Mouse (Mus musculus): ENCODE measurements at regions not wholly inside any gene's neighbourhood (a gene's known extent, or its start where the extent isn't known, plus 50 kb on each side); places are given as distances from the start of the nearest gene placed in this dataset.

DNA sequence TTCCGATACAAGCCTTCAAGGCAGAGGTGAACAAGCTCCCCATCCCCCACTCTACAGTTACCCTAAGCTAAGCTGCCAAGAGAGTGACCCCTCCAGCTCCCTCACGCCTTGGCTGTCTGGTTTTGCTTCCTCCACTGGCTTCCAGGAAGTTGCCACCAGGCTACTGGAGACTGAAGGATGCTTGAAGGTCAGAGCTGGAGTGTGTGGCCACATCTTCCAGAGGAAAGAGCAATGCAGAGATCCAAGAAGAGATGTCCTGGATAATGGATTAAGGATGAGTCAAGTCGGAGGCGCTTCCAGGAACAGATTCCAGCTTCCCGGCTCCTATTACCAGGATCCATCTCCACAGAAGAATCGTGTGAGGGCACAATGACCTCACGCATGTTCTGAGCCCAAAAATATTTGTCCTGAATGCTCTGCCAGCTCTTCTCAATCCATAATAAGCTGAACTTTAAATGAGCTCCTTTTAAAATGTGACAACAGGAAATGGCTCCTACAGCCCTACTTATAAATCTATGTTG lies 318.5 kb downstream of the Qk start:
- no peak for DNase-seq (ENCODE audit: low spot score in 2 of 2)

DNA sequence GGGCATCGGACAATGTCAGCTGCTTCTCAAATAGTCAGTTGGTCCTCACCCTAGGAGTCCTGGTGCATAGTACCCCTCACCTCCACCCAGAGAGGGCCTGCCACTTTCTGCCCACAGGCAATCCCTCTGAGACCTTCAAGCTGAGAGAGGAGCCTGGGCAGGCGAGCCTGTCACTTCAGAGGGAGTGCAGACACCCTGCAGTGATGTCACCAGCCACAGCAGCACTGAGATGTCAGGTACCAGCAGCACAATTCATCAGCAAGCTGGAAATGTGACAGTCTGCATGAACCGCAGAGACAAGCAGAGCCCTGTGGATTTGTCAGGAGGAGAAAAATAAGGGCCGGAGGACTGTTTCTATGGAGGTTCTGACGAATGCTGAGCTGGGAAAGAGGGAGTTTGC lies 324.3 kb downstream of the Qk start:
- no peak for DNase-seq (ENCODE audit: low spot score in 2 of 2)

DNA sequence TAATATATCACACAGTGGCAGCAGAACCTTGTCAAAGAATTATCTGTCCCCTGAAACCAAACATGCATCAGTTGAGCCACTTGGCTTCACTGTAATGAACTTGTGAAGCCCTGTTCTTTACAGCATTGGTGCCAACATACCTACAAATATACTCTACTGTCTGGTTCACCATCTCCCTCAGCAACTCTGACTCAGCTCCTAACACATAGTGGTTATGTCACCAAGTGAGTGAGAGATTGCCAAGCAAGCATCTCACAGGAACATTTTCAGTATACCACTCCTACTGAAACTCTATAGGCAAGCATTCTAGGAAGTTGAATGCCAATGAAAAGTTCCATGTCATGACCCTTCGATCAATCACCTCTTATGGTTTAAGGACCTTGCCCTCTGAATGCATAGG lies 321.2 kb upstream of the Pabpc6 start:
- no peak for DNase-seq (ENCODE audit: low spot score in 2 of 2)

DNA sequence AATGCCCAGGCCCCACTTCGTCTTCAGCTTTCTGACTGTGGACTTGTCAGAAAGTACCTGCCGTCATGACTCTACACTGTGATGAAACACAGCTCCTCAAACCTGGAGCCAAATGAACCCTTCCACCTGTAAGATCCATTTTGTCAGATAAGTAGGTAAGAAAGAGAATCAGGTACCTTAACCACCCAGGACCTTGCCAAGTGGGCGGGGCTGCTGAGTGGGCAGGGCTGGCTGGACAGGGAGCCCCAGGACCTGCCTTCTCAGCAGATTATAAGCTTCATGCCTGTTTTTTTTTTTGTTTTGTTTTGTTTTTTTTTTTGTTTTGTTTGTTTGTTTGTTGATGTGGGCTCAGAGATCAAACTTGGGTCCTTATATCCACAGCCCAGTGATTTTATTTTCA lies 311.8 kb upstream of the Pabpc6 start:
- DNase-seq (ENCODE audit: low spot score in 2 of 2) = no peak

DNA sequence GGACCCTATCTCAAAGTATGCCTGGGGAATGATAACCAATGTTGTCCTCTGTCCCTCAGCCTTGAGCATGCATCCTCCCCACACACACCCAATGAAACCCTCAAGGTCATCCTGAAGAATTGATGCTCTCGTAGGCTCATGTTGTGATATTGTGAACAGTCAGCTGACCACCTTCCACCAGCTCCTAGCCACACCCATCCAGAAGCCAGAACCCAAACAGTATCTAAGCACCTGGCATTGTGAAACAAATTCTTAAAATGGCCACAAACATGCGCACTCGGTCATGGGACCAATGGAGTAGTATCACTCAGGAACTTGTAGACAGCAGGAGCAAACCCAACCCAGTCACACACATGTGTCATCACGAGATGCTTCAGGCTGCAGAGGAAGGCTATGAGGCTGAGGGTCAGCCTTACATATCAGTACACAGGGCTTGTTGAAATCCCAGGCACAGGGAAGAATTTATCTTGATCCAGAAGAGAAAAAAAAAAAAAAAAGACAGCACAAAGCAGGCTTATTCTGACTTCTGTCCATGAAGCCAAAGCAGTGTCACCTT lies 307.4 kb upstream of the Pabpc6 start:
- DNase-seq (ENCODE audit: low spot score in 2 of 2) = no peak

DNA sequence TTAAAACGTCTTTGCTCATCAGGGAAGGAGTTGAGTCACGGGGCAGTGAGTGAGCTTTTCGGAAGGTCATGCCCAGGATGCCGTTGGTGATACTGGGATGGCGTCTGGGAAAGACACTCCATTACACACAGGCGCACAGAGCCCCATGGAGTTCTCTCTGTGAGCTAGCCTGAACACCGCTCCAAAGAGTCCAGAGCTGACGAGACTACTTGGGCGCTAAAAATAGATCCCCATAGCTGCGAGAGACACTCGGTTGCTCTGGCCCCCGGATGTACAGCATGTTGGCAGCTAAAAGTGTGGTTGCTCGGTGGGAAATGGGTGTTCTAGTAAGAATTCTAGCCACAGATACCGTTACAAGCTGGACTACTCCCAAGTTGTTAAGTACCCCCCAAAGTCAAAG lies 306.5 kb upstream of the Pabpc6 start:
- no peak for DNase-seq (ENCODE audit: low spot score in 2 of 2)

DNA sequence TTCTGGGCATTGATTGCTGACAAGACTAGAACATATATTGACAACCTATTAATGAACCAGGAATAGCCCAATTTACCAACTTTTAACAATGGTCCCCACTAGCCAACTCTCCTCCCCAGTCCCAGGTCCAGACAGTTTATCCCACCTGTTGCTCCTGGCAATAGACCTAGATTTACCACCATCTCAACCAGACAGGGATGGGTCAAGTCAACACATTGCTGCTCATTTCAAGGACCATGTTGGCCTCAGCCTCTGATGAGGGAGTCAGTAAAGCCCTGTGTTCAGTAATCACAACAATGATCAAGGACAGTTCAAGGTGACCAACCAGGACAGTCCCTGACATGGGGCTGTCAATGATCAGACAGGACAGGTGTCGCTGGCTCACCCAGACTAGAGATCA lies 305.6 kb upstream of the Pabpc6 start:
- no peak for DNase-seq (ENCODE audit: low spot score in 2 of 2)

DNA sequence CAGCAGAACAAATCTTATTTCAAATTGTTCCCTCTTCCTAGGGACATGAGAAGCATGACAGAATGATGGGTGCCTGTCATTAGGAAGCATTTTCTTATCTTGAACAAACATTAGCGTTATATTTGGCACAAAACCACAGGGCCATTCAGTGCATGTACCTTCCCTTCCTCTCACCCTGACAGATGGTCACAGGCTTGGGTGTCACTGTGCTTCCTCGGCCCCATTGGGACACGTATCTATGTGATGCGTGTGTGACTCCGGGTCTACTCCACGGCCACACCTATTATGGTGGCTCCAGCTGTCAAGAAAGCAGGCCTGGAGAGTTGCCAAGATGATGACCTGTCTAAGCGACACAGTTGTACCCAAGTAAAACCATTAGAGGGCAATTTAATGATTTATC lies 298.5 kb upstream of the Pabpc6 start:
- no peak for DNase-seq (ENCODE audit: low spot score in 2 of 2)

DNA sequence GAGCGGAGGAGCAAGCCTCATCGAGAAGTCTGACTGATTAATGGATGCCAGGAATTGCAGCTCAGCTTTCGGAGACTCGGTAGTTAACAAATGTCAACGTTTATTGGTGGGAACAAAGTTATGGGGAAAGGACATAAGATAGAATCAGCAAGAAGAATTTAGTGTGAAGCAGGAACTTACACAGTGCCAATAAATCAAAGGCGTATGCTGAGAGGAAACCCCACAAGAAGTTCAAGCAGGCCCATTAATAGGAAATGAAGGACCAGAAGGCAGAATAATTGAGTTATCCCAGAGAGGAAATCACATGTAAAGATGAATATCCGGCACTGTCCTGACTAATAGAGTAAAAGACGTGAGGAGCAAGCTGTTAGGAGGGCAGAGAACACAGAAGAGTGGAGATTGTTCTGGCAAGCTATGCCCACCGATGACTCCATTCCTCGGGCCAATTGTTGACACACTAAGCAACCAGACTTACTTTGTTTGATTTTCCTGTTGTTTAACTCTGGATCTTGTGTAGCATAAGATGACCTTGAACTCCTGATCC lies 293.4 kb upstream of the Pabpc6 start:
- DNase-seq (ENCODE audit: low spot score in 2 of 2) = no peak

DNA sequence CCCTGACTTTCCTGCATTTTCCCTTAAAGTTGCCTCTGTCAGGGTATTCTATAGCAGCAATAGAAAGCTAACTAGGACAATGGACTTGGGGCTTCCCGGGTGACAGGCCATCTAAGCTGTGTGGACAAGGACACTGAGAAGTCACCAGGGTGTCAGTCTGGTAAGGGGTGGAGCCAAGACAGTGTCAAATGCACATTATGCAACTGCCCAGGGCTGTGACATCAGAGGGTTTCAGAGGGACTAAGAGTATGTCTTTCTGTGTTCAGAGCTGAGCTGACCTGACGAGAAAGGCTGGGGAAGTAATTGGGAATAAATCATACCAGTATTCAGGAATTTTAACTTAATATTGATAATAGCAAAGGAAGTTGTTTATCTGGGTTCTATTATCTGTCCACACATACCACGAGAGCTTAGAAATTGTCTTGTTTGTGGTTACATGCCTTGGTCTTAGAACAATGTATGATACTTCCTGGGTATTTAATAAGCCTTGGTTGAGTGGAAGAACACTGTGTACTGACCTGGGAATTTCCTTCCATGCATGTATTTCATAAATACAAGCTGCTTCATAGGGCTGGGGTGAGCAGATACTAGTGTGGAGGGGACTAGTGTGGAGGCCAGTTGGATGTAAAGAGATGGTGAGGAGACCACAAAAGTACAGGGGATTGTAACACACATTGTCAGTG lies 279.6 kb upstream of the Pabpc6 start:
- DNase-seq (ENCODE audit: low spot score in 2 of 2) = no peak

DNA sequence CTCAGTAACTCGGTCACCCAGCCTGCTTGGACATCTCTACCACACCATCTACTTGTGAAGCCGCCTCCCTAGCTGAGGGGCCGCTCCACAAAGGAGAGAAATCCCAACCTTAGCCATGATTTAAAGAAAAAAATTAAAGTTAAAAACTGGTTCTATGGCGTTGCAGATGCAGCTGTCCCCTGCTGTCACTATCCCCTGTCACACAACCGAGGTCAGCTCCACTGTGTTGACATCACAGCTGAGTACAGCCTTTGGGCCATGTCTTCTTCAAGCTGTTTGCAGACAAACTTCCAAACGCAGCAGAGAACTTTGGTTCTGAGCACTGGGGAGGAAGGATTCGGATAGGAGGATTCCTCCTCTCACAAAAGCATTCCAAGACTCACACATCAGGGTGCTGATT lies 278.1 kb upstream of the Pabpc6 start:
- no peak for DNase-seq (ENCODE audit: low spot score in 2 of 2)

DNA sequence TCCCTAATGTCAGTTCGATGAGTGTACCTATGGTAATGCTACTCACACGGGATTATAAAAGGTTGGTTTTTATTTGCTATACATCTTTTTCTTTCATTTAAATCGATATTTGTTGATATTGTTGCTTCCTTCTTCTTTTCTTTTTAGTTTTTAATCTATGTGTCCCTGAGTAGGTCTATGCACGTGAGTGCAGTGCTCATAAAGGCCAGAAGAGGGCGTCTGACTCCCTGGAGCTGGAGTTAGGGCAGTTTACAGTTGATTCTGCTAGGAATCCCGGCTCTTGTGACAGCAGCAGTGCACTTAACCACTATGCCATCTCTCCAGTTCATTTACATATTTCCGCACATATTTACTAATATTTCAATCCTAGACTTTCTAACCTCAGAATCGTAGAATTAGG lies 275.0 kb upstream of the Pabpc6 start:
- no peak for DNase-seq (ENCODE audit: low spot score in 2 of 2)

DNA sequence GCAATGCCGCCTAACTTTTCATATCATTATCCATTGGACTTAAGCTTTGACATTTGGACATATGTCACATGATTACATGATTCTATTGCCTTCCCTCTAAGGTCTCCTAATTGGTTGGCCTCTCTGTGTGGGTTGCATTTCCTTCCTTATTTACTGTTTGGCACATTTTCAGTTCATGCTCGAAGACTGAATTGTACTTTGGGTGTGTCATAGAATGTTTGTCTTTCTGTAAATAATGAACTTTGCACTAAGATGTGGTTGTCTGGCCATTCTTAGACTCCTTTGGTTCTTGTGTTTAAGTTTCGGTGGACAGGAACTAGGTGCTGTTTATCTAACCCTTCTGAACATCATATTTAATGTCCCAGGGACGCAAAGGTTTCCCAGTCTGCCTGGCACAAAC lies 272.7 kb upstream of the Pabpc6 start:
- DNase-seq (ENCODE audit: low spot score in 2 of 2) = no peak

DNA sequence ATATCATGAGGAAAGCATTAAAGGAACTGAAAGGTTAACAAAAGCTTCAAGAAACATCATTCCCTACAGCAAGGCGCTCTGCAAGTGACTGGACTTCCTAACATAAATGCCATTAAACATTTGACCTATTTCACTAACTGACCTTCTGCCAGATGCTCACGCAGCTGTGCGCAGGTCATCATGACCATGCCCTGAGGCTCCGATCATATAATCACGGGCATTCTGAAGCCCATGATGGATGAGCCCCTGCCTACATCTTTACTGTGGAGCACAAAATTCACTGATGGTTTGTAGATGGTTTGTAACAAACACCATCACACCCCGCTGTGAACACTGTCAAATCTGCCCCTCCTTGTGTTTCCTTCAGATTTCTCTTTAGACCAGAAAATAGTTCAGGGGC lies 270.1 kb upstream of the Pabpc6 start:
- no peak for DNase-seq (ENCODE audit: low spot score in 2 of 2)

DNA sequence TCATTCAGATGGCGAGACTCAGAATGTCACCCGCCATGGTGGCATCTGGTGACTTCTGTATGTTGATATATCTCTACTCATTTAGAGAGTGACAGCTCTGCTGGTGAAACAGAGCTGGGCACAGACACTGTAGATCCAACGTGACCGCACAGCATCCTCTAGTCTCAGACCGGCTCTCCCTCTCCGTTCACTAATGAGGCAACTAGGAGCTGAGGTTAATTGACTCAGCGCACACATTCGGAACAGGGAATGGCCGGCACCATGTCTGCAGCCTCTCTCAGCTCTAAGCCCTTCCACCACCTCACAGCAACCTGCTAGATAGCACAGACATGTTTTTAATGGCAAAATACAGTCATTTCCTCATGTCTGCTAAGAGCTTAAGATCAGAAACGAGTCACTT lies 268.9 kb upstream of the Pabpc6 start:
- no peak for DNase-seq (ENCODE audit: low spot score in 2 of 2)

DNA sequence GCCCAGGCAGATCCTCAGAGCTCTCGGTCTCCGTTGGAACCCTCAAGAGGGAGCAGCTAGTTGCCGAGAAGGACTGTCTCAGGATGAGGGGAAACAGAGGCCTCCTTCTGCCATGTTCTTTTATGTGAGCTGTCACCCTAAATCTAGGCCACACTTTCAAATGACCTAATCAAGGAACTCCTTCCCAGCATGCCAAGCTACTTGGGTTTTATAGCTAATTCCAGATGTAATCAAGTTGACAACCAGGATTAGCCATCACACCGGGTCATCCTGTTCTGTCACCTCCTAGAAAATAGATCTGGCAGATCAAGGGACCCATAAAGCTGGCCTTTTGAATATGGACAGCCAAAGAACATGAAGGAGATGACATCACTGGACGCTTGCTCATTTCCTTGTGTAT lies 267.7 kb upstream of the Pabpc6 start:
- no peak for DNase-seq (ENCODE audit: low spot score in 2 of 2)

DNA sequence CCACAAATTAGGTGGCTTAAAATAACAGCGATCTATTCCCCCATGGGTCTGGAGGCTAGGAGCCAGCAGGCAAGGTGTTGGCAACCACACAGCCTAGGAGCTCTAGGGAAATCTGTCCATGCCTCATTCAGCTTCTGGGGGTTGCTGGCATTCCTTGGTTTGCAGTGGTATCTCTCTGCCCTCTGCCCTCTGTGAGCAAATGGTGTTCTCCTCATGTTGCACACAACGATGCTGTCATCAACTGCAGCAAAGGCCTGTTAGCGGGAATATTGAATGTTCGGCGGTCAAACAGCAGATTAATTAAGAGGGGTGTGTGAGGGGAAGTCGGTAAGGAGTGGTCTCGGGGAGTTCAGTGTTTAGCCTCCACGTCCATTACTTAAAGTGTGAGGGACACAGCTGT lies 262.7 kb upstream of the Pabpc6 start:
- DNase-seq (ENCODE audit: low spot score in 2 of 2) = no peak

DNA sequence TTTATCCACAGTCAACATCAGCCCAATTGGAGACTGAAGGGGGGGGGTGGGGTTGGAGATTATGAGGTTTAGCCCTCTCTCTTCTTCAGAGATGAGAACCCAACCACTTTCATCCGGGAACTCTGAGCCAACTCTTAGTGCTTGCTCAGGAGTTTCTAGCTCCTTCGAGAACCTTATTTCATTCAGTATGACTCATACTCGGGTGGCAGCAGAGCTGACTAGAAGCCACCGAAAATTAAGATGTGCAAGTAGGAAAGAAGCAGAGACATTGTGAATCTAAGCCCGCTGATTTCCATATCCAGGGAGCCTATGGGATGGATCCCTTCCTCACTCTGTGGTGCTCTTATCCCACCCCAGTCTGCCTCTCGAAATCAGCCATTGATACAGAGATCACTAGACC lies 262.0 kb upstream of the Pabpc6 start:
- DNase-seq (ENCODE audit: low spot score in 2 of 2) = no peak

DNA sequence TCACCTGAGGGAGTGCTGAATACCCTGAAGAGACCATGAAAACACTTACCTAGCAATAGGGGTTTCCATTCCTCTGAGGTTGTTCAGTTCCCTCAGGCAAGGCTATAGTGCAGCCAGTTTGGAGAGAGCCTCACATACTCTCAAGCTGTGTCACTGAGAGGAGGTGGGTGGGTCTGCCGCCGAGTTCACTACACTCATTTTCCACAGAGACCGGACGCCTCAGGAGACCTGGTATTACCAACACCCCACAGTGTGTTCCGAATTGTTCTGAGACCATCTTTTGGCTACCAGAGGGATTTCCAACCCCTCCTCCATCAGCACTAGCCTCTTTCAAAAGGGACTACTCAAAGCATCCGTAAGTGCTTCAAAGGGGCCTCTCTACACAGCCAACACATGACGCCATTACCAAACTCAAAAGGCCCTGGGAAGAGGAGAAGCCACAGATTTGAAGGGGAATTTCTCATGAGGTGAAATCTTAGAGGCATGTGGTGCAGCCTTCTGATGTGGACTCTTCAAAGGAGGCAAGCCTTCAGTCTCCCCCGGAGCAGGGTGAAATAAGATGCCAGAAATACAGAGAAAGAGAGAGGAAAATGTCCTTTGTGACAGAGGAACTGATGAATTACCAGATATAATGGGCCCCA lies 260.1 kb upstream of the Pabpc6 start:
- no peak for DNase-seq (ENCODE audit: low spot score in 2 of 2)

DNA sequence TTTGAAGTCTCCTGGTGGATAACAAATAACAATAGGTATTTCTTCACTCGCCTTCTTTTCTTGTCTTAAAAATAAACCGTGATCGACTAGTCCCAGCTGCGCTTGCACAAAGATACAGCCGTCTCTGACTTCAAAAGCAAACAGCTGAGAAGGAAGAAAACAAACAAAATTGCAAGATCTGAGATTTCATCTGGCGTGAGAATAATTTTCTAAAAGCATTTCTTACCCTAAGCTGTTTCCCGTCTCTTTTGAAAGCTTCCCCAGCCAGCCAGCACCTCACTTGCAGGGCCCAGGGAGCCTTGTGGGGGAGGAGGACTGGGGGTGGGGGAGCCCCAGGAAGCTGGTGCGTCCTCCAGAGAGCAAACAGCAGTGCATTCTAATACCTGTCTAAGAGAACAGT lies 258.2 kb upstream of the Pabpc6 start:
- no peak for DNase-seq (ENCODE audit: low spot score in 2 of 2)

DNA sequence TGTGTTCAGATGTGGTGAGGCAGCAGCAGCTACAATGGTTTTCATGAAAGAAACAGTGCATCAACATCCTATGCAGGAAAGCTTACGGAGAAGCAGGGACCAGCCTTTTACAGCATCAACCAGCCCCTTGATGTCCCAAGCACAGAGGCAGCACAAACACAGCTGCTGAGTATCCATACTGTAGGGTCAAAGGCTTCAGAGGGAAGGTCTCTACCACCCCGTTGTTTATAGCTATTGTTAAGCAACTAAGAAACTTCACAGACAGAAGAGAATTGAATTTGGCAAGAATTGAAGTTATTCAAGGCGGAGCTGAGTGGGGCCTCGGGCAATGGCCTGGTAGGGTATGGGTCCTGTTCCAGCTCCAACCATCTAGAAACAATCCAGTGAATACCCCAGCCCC lies 256.8 kb upstream of the Pabpc6 start:
- DNase-seq (ENCODE audit: low spot score in 2 of 2) = no peak

DNA sequence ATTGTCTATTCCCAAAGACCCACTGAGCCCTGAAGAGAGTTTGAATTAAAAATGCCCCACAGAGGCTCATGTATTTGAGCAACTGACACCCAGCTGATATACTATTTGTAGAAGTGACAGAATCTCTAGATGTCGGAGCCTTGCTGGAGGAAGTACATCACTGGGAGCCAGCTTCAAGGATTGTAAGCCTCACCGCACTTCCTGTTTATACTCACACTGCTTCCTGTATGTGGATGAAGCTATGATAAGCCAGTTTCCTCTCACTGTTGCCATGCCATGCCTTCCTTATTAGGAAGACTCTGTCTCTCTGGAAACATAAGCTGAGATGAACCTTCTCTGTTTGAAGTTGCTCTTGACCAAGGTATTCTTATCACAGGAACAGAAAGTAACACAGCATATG lies 251.8 kb upstream of the Pabpc6 start:
- no peak for DNase-seq (ENCODE audit: low spot score in 2 of 2)

DNA sequence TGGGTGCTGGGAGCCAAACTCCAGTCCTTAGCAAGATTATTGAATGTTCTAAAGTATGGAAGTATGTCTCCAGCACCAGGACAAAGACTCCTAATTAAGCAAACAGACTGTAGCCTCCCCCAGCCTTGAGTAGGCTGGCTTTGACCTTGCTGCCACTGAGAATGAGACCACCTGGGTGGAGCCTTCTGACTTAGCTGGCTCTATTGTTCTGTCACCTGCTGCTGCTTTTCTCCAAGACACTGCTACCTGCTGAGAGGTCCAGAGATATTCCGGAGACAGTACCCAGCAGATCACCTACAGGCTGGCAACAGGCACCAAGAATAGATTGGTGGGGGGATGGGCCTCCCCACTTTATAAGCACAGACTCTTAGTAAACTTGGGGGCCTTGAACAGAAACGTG lies 247.5 kb upstream of the Pabpc6 start:
- DNase-seq (ENCODE audit: low spot score in 2 of 2) = no peak
